Mouse (Mus musculus) liver (tissue): ENCODE measurements around the gene Hist3h2ba.

Source experiments
- DNase-seq: peaks from one replicate; pipeline ENCODE4 v3.0.0-alpha.2; 2020; ENCODE audit warnings: mixed read lengths

Gene Hist3h2ba

GRCm38 (mm10) chr11:58965001-58965760, 16.5 kb downstream of the Hist3h2ba start:
- no peak for DNase-seq

- no peak for DNase-seq
These were observed 18.6 kb downstream of the Hist3h2ba start for GRCm38 (mm10) chr11:58967346-58967745.

GRCm38 (mm10) chr11:58968551-58968950, 19.8 kb downstream of the Hist3h2ba start:
- DNase-seq: no peak

GRCm38 (mm10) chr11:58969027-58969426, 20.3 kb downstream of the Hist3h2ba start:
- DNase-seq: no peak

GRCm38 (mm10) chr11:58969659-58970058, 20.9 kb downstream of the Hist3h2ba start:
- DNase-seq: no peak

GRCm38 (mm10) chr11:58970831-58971530, 22.3 kb downstream of the Hist3h2ba start:
- no peak for DNase-seq

- no peak for DNase-seq
These were observed 23.1 kb downstream of the Hist3h2ba start for GRCm38 (mm10) chr11:58971796-58972195.

GRCm38 (mm10) chr11:58974414-58974813, 25.7 kb downstream of the Hist3h2ba start:
- no peak for DNase-seq

- peak; percentile 76 for DNase-seq
These were observed 28.4 kb downstream of the Hist3h2ba start for GRCm38 (mm10) chr11:58977150-58977549.

GRCm38 (mm10) chr11:58977607-58978026, 28.9 kb downstream of the Hist3h2ba start:
- no peak for DNase-seq

GRCm38 (mm10) chr11:58978027-58978705, 29.4 kb downstream of the Hist3h2ba start, which contains the start of gene Trim11:
Gene Trim11, plus strand, starts transcription at chr11:58978093.
- peak; percentile 63 for DNase-seq

- DNase-seq: no peak
These were observed 29.9 kb downstream of the Hist3h2ba start for GRCm38 (mm10) chr11:58978706-58979030.

GRCm38 (mm10) chr11:58979183-58979582, 30.5 kb downstream of the Hist3h2ba start:
- no peak for DNase-seq

- DNase-seq: no peak
These were observed 30.9 kb downstream of the Hist3h2ba start for GRCm38 (mm10) chr11:58979661-58980060.

GRCm38 (mm10) chr11:58980381-58980990, 31.8 kb downstream of the Hist3h2ba start:
- DNase-seq: no peak

- peak; percentile 59 for DNase-seq
These were observed 33.1 kb downstream of the Hist3h2ba start for GRCm38 (mm10) chr11:58981541-58982447.

- no peak for DNase-seq
These were observed 33.9 kb downstream of the Hist3h2ba start for GRCm38 (mm10) chr11:58982471-58983097.

GRCm38 (mm10) chr11:58983691-58984341, 35.1 kb downstream of the Hist3h2ba start:
- DNase-seq: no peak

- DNase-seq: no peak
These were observed 35.9 kb downstream of the Hist3h2ba start for GRCm38 (mm10) chr11:58984657-58985056.

- no peak for DNase-seq
These were observed 36.7 kb downstream of the Hist3h2ba start for GRCm38 (mm10) chr11:58985299-58985917.

- DNase-seq: no peak
These were observed 40.4 kb downstream of the Hist3h2ba start for GRCm38 (mm10) chr11:58989166-58989565.
